Mouse (Mus musculus) intestine, embryonic 14.5 days (tissue): ENCODE measurements around the gene Csrp2. TPM values are rescaled to one million over a fixed set of nuclear protein-coding genes. Genes with fewer than 3 reads are reported as not detected.

Source experiments
- ATAC-seq: fragments of 200-750 bp; cut with Nextera tagmentation; replicated peaks from 2 replicates; pipeline ENCODE4 v1.8.0; 2017; ENCODE audit warnings: low read depth, moderate number of reproducible peaks, moderate TSS enrichment, moderate library complexity; ENCODE audit not compliant: low FRiP score, low TSS enrichment
- DNase-seq: peaks from one replicate; pipeline ENCODE4 v3.0.0-alpha.2; 2018; ENCODE audit warnings: low spot score
- H3K27ac ChIP-seq: fragments of 300-500 bp; sonication (generic); 2 replicates; pipeline ENCODE4 v1.5.1; 2014; ENCODE audit warnings: low read depth, mild to moderate bottlenecking, control low read depth
- H3K27me3 ChIP-seq: fragments of 300-500 bp; sonication (generic); replicated peaks from 2 replicates; pipeline ENCODE4 v1.6.1; 2014; ENCODE audit warnings: low read length, control low read depth; ENCODE audit not compliant: control insufficient read depth, insufficient read depth
- H3K36me3 ChIP-seq: fragments of 300-500 bp; sonication (generic); 2 replicates; pipeline ENCODE4 v1.6.1; 2014; ENCODE audit warnings: low read length, control low read depth; ENCODE audit not compliant: control insufficient read depth, insufficient read depth
- H3K4me1 ChIP-seq: fragments of 300-500 bp; sonication (generic); replicated peaks from 2 replicates; pipeline ENCODE4 v1.6.1; 2014; ENCODE audit warnings: low read length, control low read depth, mixed read lengths; ENCODE audit not compliant: control insufficient read depth, insufficient read depth
- H3K4me2 ChIP-seq: fragments of 300-500 bp; sonication (generic); 2 replicates; pipeline ENCODE4 v1.6.1; 2014; ENCODE audit warnings: low read length
- H3K4me3 ChIP-seq: fragments of 300-500 bp; sonication (generic); 2 replicates; pipeline ENCODE4 v1.5.1; 2014; ENCODE audit warnings: low read depth, low read length, control low read depth, mixed read lengths
- H3K9ac ChIP-seq: fragments of 300-500 bp; sonication (generic); 2 replicates; pipeline ENCODE4 v1.6.1; 2014; ENCODE audit warnings: mild to moderate bottlenecking, low read length
- H3K9me3 ChIP-seq: fragments of 300-500 bp; sonication (generic); 2 replicates; pipeline ENCODE4 v1.6.1; 2016; ENCODE audit warnings: low read length, control low read depth; ENCODE audit not compliant: control insufficient read depth
- WGBS: fragments of 180-500 bp; shearing (Covaris S2); extraction: QIAGEN DNeasy Blood & Tissue Kit; methylation state at CpG from one replicate; pipeline ENCODE4 v1.1.7; 2014; 5-methylcytosine and 5-hydroxymethylcytosine counted together
- polyA plus RNA-seq: library from polyadenylated mRNA; unstranded; fragments of >200 nt; fragmentation: Nextera tagmentation; extraction: Ambion mirVana; gene quantifications from 2 replicates; pipeline ENCODE4 v1.2.1, GENCODE M21; 2014

Csrp2 gene
- polyA plus RNA-seq, 1 experiment from 2014 or later, result 283 TPM

DNA sequence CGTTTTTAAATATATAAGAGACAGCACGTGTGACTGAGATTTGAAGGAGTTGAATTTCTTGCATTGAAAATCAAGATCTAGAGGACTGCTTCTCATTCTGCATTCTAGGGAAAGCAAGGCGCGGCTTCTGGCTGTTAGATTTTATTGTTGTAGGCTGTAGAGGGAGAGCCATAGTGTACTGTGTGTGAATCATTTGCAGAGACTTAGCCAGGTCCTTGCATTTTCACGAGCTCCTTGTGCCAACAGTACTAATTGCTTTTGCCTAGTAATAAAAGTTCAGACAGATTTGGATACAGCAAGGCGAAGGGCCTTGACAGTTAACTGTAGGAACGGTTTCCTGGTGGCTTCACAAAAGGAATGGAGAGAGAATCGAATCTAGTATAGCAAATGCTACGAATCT, 3.0 kb downstream of the Csrp2 start:
- no peaks in the 10 kb centered on the region for H3K36me3 ChIP-seq
- H3K9ac ChIP-seq, result no peak overlapping the region
- H3K9me3 ChIP-seq, result no peaks in the 10 kb centered on the region
- no peaks in the 10 kb centered on the region for H3K27me3 ChIP-seq
- H3K4me1 ChIP-seq, result peaks cover 40% of the 10 kb centered on the region
- H3K4me3 ChIP-seq, result peak overlapping the region; percentile 82; the same call in 1 of the 2 replicates
- H3K27ac ChIP-seq, result peak overlapping the region; percentile 51; the same call in 1 of the 2 replicates
- ATAC-seq (no peak), DNase-seq (no peak)
- peak overlapping the region; percentile 73 for H3K4me2 ChIP-seq
- WGBS, result 56% methylated on average over 9 of the region's 9 CpGs

DNA sequence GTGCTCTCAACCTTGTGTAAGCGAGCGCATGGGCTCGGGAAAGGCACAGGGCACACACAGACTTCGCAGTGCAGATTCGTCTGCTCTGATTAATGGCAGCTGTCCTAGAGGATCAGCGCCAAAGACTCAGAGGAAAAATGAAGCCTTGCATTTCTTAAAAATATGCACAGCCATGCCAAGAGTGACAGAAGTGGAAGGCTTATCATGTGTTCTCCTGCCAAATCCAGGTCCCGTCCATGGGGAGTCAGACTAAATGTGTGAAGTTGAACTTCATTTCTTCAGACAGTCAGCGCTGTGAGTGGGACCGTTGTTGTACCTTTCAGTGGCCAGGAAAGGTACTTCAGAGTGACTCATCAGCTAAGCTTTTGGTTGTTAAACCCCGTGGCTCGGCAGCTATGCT, 7.9 kb downstream of the Csrp2 start:
- peak overlapping the region; percentile 59; the same call in 1 of the 2 replicates for H3K27ac ChIP-seq
- peaks cover 51% of the 10 kb centered on the region for H3K4me1 ChIP-seq
- H3K9me3 ChIP-seq, result no peaks in the 10 kb centered on the region
- WGBS, result 28% methylated on average over 11 of the region's 11 CpGs
- peak overlapping the region; percentile 25; the same call in 1 of the 2 replicates for H3K4me2 ChIP-seq
- H3K36me3 ChIP-seq, result peaks cover 6% of the 10 kb centered on the region; the same call in 1 of the 2 replicates
- H3K9ac ChIP-seq, result no peak overlapping the region
- no peaks in the 10 kb centered on the region for H3K27me3 ChIP-seq
- DNase-seq (peak; percentile 65), ATAC-seq (peak; percentile 48; the same call in 1 of the 2 replicates)
- no peak overlapping the region for H3K4me3 ChIP-seq

DNA sequence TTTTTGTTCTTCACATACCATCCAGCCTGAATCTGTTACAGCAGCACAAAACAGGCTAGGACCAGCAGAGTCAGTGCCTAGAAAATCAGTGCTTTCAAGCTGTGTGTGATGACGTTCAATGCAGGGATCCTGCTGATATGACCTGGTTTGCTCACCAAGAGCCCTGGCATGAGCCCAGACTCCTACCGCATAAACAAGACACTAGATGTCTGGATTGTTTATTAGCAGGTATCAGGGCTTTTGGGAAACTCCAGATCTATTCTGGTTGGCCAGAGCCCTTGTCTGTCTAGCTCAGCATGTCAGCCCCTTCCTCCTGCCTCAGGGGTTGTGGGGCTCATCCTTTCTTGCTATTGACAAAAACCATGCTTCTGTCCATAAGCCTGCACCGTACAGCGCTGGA, 10.2 kb downstream of the Csrp2 start:
- WGBS, result 31% methylated on average over 4 of the region's 4 CpGs
- Histone ChIP-seq H3K9ac (no peak overlapping the region), H3K4me2 (no peak overlapping the region), H3K4me3 (no peak overlapping the region), H3K27me3 (no peaks in the 10 kb centered on the region), H3K27ac (0 out of 2 replicates have a peak overlapping the region, but pooled peaks have one; percentile 57), H3K9me3 (no peaks in the 10 kb centered on the region), H3K4me1 (peaks cover 50% of the 10 kb centered on the region), H3K36me3 (peaks cover 9% of the 10 kb centered on the region; the same call in 1 of the 2 replicates)
- DNase-seq (no peak), ATAC-seq (no peak)

DNA sequence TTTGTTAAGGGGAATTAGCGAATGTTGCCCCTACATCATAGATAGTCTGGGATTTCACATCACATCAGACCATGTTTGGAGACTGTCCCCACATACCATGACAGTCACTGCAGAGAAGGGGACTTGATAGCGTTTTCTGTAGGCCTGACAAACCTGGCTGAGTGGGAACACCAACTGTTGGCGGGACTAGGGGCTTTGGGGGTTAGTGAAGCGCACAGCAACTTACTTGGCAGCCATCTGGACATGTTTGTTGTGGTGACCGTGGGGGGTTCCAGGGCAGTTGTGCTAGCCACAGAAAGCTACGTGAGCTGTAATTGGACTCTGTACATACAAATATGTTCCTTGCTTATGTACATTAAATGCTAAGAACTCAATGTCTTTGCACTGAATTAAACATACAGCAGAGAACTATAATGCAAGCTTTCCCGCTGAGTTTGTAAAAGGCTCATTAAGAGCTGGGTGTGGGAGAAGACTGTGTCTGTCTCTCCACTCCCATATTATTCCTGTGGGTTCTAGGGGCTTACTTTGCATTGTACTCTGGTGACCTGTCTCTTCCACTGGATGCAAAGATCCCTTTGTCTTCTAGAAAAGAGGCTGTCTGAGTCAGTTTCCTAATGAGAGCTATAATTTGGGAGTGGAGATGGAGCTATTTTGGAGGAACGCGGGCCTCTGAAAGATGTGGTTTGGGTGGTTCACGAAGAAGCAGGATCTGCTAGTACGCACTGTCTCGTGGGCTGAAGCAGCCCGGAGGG, 11.7 kb downstream of the Csrp2 start:
- Histone ChIP-seq H3K4me3 (no peak overlapping the region), H3K27me3 (no peaks in the 10 kb centered on the region), H3K9ac (no peak overlapping the region), H3K9me3 (no peaks in the 10 kb centered on the region), H3K4me2 (peak overlapping the region; percentile 28), H3K4me1 (peaks cover 41% of the 10 kb centered on the region), H3K36me3 (peaks cover 21% of the 10 kb centered on the region), H3K27ac (peak overlapping the region; percentile 38)
- DNase-seq (no peak), ATAC-seq (no peak)
- WGBS, result 77% methylated on average over 13 of the region's 13 CpGs

DNA sequence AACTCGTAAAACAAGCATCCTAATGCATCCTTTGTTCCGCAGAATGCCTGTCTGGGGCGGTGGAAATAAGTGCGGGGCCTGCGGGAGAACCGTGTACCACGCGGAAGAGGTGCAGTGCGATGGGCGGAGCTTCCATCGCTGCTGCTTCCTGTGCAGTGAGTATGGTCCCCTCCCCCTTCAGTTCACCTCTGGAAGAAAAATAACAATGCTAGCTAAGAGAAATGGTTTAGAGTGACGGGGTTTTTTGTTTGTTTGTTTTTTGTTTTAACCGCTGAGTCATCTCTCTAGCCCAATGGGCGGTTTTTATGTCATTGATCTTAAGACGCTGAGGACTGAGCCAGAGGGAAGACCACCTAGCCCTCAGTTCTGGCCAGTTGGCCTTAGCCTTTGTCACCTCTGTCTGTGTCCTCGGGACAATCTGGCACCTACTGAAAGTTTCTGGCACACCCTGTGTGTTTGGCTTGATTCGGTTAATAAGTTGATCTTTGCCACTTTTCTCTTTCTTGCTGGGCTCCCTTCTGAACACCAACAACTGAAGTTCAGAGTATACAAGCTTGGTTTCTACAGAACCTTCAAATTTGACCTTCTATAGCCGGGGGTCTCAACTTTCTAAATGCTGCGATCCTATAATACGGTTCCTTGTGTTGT, 12.4 kb downstream of the Csrp2 start:
- Histone ChIP-seq H3K4me3 (no peak overlapping the region), H3K4me2 (peak overlapping the region; percentile 28), H3K27ac (peak overlapping the region; percentile 2; the same call in 1 of the 2 replicates), H3K9me3 (no peaks in the 10 kb centered on the region), H3K9ac (no peak overlapping the region), H3K4me1 (peaks cover 34% of the 10 kb centered on the region), H3K36me3 (peaks cover 24% of the 10 kb centered on the region), H3K27me3 (no peaks in the 10 kb centered on the region)
- ATAC-seq (no peak; the same call in 1 of the 2 replicates), DNase-seq (no peak)
- 62% methylated on average over 20 of the region's 20 CpGs for WGBS

DNA sequence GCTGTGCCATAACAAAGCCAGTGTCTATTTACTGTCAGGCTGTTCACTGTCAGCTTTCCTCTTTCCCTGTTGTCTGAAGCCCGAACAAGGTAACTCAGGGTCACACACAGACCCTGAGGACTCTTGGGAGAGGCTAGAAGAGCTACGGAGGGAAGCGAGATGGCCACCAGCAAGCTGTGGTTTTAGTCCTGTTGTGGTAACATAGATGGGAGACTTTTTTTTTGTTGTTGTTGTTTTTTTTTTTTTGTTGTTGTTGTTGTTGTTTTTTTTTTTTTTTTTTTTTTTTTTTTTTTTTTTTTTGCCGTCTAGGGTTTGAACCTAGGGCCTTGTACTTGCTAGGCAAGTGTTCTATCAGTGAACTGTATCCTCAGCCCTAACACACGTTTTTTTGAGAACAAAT, 14.0 kb downstream of the Csrp2 start:
- H3K9ac ChIP-seq, result no peak overlapping the region
- no peak for DNase-seq
- H3K27me3 ChIP-seq, result no peaks in the 10 kb centered on the region
- 76% methylated on average over 5 of the region's 5 CpGs for WGBS
- peaks cover 21% of the 10 kb centered on the region for H3K4me1 ChIP-seq
- peaks cover 39% of the 10 kb centered on the region for H3K36me3 ChIP-seq
- no peak overlapping the region for H3K4me2 ChIP-seq
- H3K4me3 ChIP-seq, result no peak overlapping the region
- H3K27ac ChIP-seq, result no peak overlapping the region
- no peak for ATAC-seq
- H3K9me3 ChIP-seq, result no peaks in the 10 kb centered on the region

DNA sequence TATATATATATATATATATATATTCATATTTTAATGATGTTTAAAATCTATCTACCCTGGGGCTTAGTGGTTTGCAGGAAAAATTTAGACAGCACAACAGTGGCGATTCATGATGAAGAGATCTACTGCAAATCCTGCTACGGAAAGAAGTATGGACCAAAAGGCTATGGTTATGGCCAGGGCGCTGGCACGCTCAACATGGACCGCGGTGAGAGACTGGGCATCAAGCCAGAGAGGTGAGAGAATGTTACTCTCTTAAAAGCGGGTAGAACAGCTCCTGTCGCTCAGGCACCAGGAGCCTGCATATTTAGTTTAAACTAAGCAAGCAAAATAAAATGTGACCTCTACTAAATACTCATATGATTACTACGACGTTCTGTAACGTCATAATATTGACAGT, 15.5 kb downstream of the Csrp2 start:
- DNase-seq (no peak), ATAC-seq (no peak)
- no peak overlapping the region for H3K4me3 ChIP-seq

DNA sequence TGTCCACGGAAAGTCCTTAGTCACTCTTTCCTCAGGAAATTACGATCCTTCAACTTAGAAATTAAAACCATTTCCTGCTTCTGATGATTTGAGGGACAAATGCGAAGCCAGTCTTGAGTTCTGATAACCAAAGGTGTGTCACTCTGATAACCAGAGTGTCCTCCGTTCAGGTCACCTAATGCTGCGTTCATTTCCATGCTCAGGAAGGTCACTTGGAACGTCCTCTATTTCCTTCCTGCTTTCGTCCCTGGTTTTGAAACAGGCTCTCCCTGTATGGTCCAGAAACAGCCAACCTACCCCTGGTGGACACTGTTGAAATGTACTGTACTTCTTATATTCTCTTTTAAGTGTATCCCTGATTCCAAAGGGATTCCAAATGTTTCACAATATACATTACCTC, 16.1 kb downstream of the Csrp2 start:
- DNase-seq, result no peak
- no peak for ATAC-seq
- Histone ChIP-seq H3K4me1 (peaks cover 8% of the 10 kb centered on the region; the same call in 1 of the 2 replicates), H3K27me3 (no peaks in the 10 kb centered on the region), H3K9ac (no peak overlapping the region), H3K27ac (no peak overlapping the region), H3K9me3 (no peaks in the 10 kb centered on the region), H3K36me3 (peaks cover 53% of the 10 kb centered on the region), H3K4me2 (no peak overlapping the region), H3K4me3 (no peak overlapping the region)
- WGBS, result 76% methylated on average over 7 of the region's 7 CpGs

More for the DNA sequence above, 15.5 kb downstream of the Csrp2 start:
- no peak overlapping the region for H3K27ac ChIP-seq
- WGBS, result 84% methylated on average over 11 of the region's 11 CpGs
- H3K36me3 ChIP-seq, result peaks cover 48% of the 10 kb centered on the region
- no peaks in the 10 kb centered on the region for H3K9me3 ChIP-seq
- peaks cover 8% of the 10 kb centered on the region; the same call in 1 of the 2 replicates for H3K4me1 ChIP-seq
- H3K4me2 ChIP-seq, result no peak overlapping the region
- no peaks in the 10 kb centered on the region for H3K27me3 ChIP-seq
- no peak overlapping the region for H3K9ac ChIP-seq
